Mouse (Mus musculus): ENCODE data around the gene Ndst4.

Gene Ndst4

DNA sequence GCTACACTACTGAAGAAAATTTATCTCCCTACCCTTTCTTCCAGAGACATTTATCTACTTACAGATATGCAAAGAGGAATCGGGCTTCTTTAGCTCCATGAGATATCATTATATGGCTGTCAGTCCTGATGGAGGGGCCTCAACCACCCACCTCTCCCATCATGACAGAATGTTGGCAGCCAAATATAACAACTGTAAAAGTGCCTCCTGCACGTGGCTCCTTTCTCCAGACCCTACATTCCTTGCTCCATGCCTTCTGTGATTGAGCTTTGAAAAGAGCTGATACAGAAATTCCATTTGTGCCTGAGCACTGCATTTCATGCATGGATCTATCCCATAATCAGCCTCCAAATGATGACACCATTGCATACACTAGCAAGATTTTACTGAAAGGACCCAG lies 331.1 kb downstream of the Ndst4 start:
- no peak for DNase-seq

DNA sequence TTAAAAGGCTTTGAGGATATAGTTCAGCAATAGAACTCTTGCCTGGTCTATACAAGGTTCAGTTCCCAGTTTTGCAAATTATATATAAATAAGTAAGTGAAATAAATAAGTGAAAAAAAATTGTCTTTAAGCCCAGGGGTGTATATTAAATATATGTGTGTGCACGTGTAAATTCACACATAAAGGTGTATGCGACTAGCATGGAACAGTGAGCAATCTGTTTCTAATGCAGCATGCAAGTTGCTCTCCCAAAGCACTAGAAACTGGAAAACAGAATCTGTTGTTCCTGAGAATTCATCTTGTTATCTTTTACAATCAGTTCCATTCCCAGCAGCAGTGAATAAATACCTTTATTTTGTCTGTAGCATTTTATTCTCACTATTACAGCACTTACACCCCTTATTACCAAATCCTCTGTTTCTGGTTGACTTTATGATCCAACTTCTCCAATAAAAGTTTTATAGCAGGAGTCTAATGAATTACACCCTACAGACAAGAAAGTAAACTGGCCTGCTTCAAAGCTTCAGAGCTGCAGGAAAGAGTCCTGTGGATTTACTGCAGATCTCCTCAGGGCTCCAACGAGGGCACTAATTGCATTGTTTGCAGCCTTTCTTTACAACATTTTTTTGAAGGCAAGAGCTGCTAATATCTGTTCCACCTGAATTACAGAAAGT lies 340.7 kb downstream of the Ndst4 start:
- DNase-seq, result no peak

DNA sequence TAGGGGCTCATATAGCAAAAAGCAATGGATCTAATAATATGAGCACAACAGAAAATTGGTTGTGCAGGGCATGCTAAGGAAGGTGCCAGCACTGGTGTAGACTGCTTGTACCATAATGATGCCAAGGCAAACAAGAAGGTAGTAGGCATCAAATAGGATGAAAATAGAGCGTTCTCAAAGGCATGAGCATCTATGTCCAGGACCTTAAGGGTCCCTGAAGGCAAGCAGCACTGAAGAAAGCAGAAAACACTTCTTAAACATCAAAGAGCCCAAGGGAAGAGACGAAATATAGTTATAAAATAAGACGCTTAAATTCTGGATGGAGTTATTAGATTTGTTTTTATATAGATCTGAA lies 341.2 kb downstream of the Ndst4 start:
- no peak for DNase-seq

DNA sequence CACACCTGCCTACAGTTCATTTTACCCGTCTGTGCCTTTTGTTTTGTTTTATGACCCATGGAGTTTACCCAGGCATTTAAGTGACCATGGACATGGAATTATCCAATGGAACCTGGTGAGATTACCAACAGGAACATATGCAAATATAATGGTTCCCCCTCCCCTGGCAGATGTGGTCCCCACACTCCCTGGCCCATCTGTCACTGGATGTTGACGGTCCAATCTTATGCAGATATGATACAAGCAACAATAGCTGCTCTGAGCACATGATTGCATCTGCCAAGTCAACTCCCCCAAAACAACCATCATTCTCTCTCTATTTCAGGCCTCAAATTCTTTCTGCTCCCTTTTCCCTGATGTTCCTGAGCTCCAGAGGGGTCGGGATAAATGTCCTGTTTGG lies 342.5 kb downstream of the Ndst4 start:
- no peak for DNase-seq

DNA sequence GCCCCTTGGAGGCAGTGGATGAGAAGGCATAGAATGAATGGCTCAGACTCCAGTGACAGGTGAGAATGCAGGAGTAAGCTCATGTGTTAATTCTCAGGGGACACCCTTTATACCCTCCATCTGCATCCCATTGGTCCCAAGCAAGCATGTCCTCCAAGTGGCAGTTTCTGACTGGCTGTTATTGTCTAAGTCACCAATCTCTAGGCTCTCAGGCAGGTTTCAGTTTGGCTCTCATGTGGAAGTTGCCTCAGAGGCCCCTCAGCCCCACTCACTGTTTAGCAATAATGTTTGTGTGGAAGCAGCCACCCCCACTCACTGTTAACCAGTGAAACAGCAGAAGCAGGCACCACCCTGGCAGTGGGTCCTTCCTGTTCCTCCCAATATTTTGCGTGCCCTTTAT lies 353.0 kb downstream of the Ndst4 start:
- DNase-seq, result no peak

DNA sequence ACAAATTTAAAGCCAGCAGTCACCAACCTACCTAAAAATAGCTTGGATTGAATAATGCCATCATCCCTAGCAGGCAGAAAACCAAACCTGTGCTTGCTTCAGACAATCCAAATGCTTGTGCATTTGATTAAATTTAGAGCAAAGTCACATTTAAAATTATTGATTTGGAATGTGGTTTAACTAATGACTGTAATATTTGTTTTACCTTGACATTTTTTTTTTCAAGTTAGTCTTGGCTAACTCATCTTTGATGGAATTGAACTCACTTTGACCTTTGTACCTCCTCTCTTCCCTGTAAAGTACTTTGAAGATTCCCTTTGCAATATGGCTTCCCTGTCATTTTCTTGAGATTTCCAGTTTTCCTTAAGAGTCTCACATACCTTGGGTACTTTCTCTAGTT lies 356.8 kb downstream of the Ndst4 start:
- no peak for DNase-seq

Data from kidney, postnatal 14 days (tissue).